Mouse (Mus musculus) erythroblast, embryonic 14.5 days (primary cell): ENCODE measurements around the gene Scarf1.

Experiments
- GATA1 ChIP-seq: IDR thresholded peaks from 2 replicates; pipeline ENCODE4 v1.6.1; 2012; ENCODE audit warnings: low read length, inconsistent platforms, mixed read lengths
- TAL1 ChIP-seq: IDR thresholded peaks from 3 replicates; pipeline ENCODE4 v1.6.1; 2012; ENCODE audit warnings: low read length, inconsistent platforms, mixed read lengths

DNA sequence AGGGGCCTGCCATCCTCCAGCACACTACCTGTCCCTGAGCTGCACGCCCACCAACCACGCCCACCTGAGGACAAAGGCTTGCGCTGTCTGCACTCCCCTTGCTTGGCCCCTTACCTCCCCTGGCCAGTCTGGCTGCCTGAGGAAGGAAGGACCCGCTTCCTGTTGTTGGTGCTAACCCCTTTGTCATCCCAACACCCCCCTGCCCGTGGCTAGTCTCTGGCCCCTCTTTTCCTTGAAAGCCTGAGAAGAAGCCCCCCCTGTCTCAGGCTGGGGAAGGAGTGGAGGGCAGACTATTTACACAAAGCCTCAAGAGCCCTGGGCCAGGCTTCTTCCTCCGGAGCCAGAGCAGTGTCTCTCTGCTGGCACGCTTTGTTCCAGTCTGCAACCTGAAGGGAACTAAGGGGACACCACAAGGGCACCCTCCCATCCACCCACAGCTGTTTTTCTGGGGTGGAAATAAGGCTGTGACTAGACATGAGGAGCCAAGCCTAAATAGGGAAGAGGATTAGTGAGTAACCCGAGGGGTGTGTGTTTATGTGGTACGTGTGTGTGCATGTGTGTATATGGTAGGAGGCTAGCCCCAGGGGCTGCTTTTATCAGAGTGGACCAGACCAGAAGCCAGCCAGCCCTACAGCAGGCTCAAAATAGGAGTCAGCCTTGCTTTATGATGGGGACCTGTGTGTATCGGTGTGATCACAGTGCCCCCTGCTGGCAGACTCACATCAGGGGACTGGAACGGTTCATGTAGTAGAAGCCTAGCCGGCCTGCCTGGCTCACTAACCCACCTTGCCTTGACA, 59.7 kb downstream of the Scarf1 start:
- TF ChIP-seq GATA1 (no peak), TAL1 (no peak)
